Mouse (Mus musculus) brain, adult 2 months (tissue): ENCODE measurements around the gene Csdc2.

Experiments
- DNase-seq: peaks from one replicate; pipeline ENCODE4 v3.0.0; 2011; ENCODE audit warnings: low read depth, low spot score

The Csdc2 gene

GRCm38 (mm10) chr15:81990549-81990948 lies 54.0 kb downstream of the Csdc2 start:
- DNase-seq: no peak

- DNase-seq: no peak
These were observed 57.4 kb downstream of the Csdc2 start for GRCm38 (mm10) chr15:81993992-81994391.
